Mouse (Mus musculus) spleen, adult 2 months (tissue): ENCODE data around the gene Il25. TPM values are rescaled to one million over a fixed set of nuclear protein-coding genes. Genes with fewer than 3 reads are reported as not detected.
"Not testable (repeated sequence)": the region's sequence is repeated elsewhere in the genome, so short reads cannot be mapped to it uniquely, and the experiment has no call there.

Experiments used
- DNase-seq, 2 experiments: peaks; one replicate each; pipeline versions ENCODE4 v3.0.0 to v3.0.0-alpha.2; 2012 to 2021; ENCODE audit warnings: low spot score in 2 of 2, low read depth in 1 of 2
- H3K27ac ChIP-seq: fragments of 200-500 bp; 2 replicates; pipeline ENCODE4 v1.5.1; 2012; ENCODE audit warnings: low read length, inconsistent platforms; ENCODE audit not compliant: insufficient read depth
- H3K27me3 ChIP-seq: fragments of 200-500 bp; 2 replicates; pipeline ENCODE4 v1.6.1; 2012; ENCODE audit warnings: mild to moderate bottlenecking, moderate library complexity, low read length, inconsistent platforms; ENCODE audit not compliant: control insufficient read depth, insufficient read depth
- H3K36me3 ChIP-seq: fragments of 200-500 bp; 2 replicates; pipeline ENCODE4 v1.6.1; 2012; ENCODE audit warnings: mild to moderate bottlenecking, low read length, inconsistent platforms; ENCODE audit not compliant: control insufficient read depth, insufficient read depth
- H3K4me1 ChIP-seq: fragments of 200-500 bp; 2 replicates; pipeline ENCODE4 v1.6.1; 2011; ENCODE audit warnings: inconsistent platforms; ENCODE audit not compliant: control insufficient read depth, insufficient read depth, insufficient read length
- H3K4me3 ChIP-seq: fragments of 200-500 bp; 2 replicates; pipeline ENCODE4 v1.5.1; 2011; ENCODE audit warnings: mild to moderate bottlenecking, inconsistent platforms; ENCODE audit not compliant: insufficient read depth, insufficient read length; ENCODE audit errors: extremely low read depth
- CTCF ChIP-seq: fragments of 200-500 bp; IDR thresholded peaks from 2 replicates; pipeline ENCODE4 v1.5.1; 2011; ENCODE audit warnings: mild to moderate bottlenecking, inconsistent platforms; ENCODE audit not compliant: insufficient read depth, insufficient read length, insufficient replicate concordance; ENCODE audit errors: extremely low read depth
- POLR2A ChIP-seq: fragments of 200-500 bp; IDR thresholded peaks from 2 replicates; pipeline ENCODE4 v1.6.1; 2011; ENCODE audit warnings: low read depth, low read length, inconsistent platforms
- WGBS: fragments of 180-500 bp; shearing (Covaris S2); methylation state at CpG from one replicate; pipeline ENCODE4 v1.1.7; 2018; 5-methylcytosine and 5-hydroxymethylcytosine counted together
- polyA plus RNA-seq: library from polyadenylated mRNA; depleted of rRNA; stranded (reverse); fragments of >200 nt; gene quantifications from 2 replicates; pipeline ENCODE4 v1.2.3, GENCODE M21; 2012; rRNA removed

Gene Il25
- polyA plus RNA-seq, 1 experiment: not detected

- 94% methylated on average over 3 of the region's 3 CpGs for WGBS
- Histone ChIP-seq H3K27me3 (no peaks in the 10 kb centered on the region), H3K27ac (no peak overlapping the region), H3K4me1 (no peaks in the 10 kb centered on the region), H3K36me3 (no peaks in the 10 kb centered on the region), H3K4me3 (no peak overlapping the region)
- no peak for TF ChIP-seq CTCF
- TF ChIP-seq POLR2A: no peak
- no peak for DNase-seq
Observed at GRCm38 (mm10) chr14:54967874-54968273, 35.4 kb downstream of the Il25 start.

DNA sequence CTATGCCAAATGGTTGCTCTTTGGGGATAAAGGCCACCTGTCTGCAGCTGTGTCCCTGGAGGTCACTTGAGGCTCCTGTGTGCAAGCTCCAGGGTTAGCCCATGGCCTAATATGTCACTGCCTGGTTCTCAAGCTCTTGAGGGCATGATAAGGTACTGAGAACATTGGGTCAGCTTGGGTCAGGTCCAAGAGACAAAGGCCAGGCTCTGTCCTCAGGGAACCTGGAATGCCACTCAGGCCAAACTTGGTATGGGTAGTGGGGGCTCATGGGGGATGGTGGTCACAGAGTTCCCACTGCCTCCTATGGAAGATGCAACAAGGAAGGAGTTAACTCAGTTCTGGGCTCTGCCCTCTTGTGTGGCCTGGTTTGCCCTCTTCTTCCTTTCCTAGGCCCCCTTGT, 35.8 kb downstream of the Il25 start:
- H3K27ac ChIP-seq: no peak overlapping the region

GRCm38 (mm10) chr14:54972786-54973185, 40.3 kb downstream of the Il25 start:
- WGBS: 93% methylated on average over 11 of the region's 11 CpGs
- H3K4me1 ChIP-seq, DNase-seq, H3K27ac ChIP-seq, H3K4me3 ChIP-seq, H3K36me3 ChIP-seq, H3K27me3 ChIP-seq: not testable (repeated sequence)

More for the DNA sequence above, 35.8 kb downstream of the Il25 start:
- Histone ChIP-seq H3K27me3 (no peaks in the 10 kb centered on the region), H3K4me3 (no peak overlapping the region), H3K4me1 (no peaks in the 10 kb centered on the region), H3K36me3 (no peaks in the 10 kb centered on the region)
- TF ChIP-seq CTCF (no peak), POLR2A (no peak)
- DNase-seq: no peak

GRCm38 (mm10) chr14:54974068-54974791, 41.7 kb downstream of the Il25 start:
- H3K27ac ChIP-seq: no peak overlapping the region
- no peak for TF ChIP-seq CTCF
- TF ChIP-seq POLR2A: no peak
- no peaks in the 10 kb centered on the region for H3K36me3 ChIP-seq
- H3K27me3 ChIP-seq: no peaks in the 10 kb centered on the region
- WGBS: 78% methylated on average over 6 of the region's 6 CpGs
- H3K4me1 ChIP-seq: no peaks in the 10 kb centered on the region
- no peak for DNase-seq
- H3K4me3 ChIP-seq: no peak overlapping the region

- Histone ChIP-seq H3K27me3 (no peaks in the 10 kb centered on the region), H3K36me3 (no peaks in the 10 kb centered on the region), H3K27ac (no peak within 1 kb of the TSS), H3K4me1 (no peaks in the 10 kb centered on the region), H3K4me3 (no peak within 1 kb of the TSS)
- TF ChIP-seq CTCF (no peak), POLR2A (no peak)
- no peak for DNase-seq
- 68% methylated on average over 1 of the region's 1 CpGs for WGBS
Observed at GRCm38 (mm10) chr14:54976633-54977032, 44.1 kb downstream of the Il25 start, which contains the start of gene Gm17428. Gm17428 (plus strand) TSS chr14:54976933.

GRCm38 (mm10) chr14:54978664-54979063, 46.2 kb downstream of the Il25 start:
- 96% methylated on average over 8 of the region's 8 CpGs for WGBS
- H3K4me3 ChIP-seq: no peak overlapping the region
- H3K27ac ChIP-seq: no peak overlapping the region
- H3K4me1 ChIP-seq: no peaks in the 10 kb centered on the region
- H3K27me3 ChIP-seq: no peaks in the 10 kb centered on the region
- no peaks in the 10 kb centered on the region for H3K36me3 ChIP-seq
- DNase-seq: no peak
- TF ChIP-seq POLR2A: no peak
- no peak for TF ChIP-seq CTCF

GRCm38 (mm10) chr14:54981934-54982333, 49.4 kb downstream of the Il25 start:
- no peaks in the 10 kb centered on the region; the same call in 1 of the 2 replicates for H3K27me3 ChIP-seq
- no peak overlapping the region for H3K27ac ChIP-seq
- no peak for DNase-seq
- WGBS: 94% methylated on average over 7 of the region's 7 CpGs
- H3K4me3 ChIP-seq: no peak overlapping the region
- TF ChIP-seq POLR2A (no peak), CTCF (no peak)
- no peaks in the 10 kb centered on the region for H3K36me3 ChIP-seq
- H3K4me1 ChIP-seq: no peaks in the 10 kb centered on the region

Other genes with a start within 250 kb of the Il25 start
- 32.9 and 66.9 TPM in 2 replicates for gene 1700123O20Rik, start 246.5 kb upstream of the Il25 start, polyA plus RNA-seq
- 126 and 130 TPM in 2 replicates for gene Acin1, start 245.8 kb upstream of the Il25 start, polyA plus RNA-seq
- 0.04 and 0.07 TPM in 2 replicates for gene Gm29776, start 233.9 kb upstream of the Il25 start, polyA plus RNA-seq
- 5.2 and 5.9 TPM in 2 replicates for gene Cebpe, start 220.5 kb upstream of the Il25 start, polyA plus RNA-seq
- gene Slc7a8, start 150.7 kb upstream of the Il25 start, polyA plus RNA-seq: 10.8 and 13.3 TPM in 2 replicates
- not detected in 2 replicates for gene Rnf212b, start 118.6 kb upstream of the Il25 start, polyA plus RNA-seq
- gene Homez, start 61.7 kb upstream of the Il25 start, polyA plus RNA-seq: 2.8 and 4.1 TPM in 2 replicates
- gene Ppp1r3e, start 55.1 kb upstream of the Il25 start, polyA plus RNA-seq: 6.3 and 10.7 TPM in 2 replicates
- 16.6 and 16.9 TPM in 2 replicates for gene Bcl2l2, start 49.3 kb upstream of the Il25 start, polyA plus RNA-seq
- 3.1 TPM in 1 of 2 replicates, not detected in the other for gene Gm20521, start 49.3 kb upstream of the Il25 start, polyA plus RNA-seq
- 73.3 and 76.7 TPM in 2 replicates for gene Pabpn1, start 40.2 kb upstream of the Il25 start, polyA plus RNA-seq
- gene Slc22a17, start 19.6 kb upstream of the Il25 start, polyA plus RNA-seq: 18.5 and 18.9 TPM in 2 replicates
- gene Efs, start 6.6 kb upstream of the Il25 start, polyA plus RNA-seq: 2.4 and 3.7 TPM in 2 replicates
- 0.14 TPM in 1 of 2 replicates, not detected in the other for gene Cmtm5, start 3.6 kb downstream of the Il25 start, polyA plus RNA-seq
- gene Myh6, start 34.2 kb downstream of the Il25 start, polyA plus RNA-seq: 0.02 and 0.61 TPM in 2 replicates
- gene Gm17428, start 44.2 kb downstream of the Il25 start, polyA plus RNA-seq: not detected in 2 replicates
- not detected in 2 replicates for gene Myh7, start 61.9 kb downstream of the Il25 start, polyA plus RNA-seq
- 10.4 and 11.0 TPM in 2 replicates for gene Ngdn, start 82.8 kb downstream of the Il25 start, polyA plus RNA-seq
- gene Zfhx2, start 159.6 kb downstream of the Il25 start, polyA plus RNA-seq: 4.2 and 4.5 TPM in 2 replicates
- 4.1 and 4.4 TPM in 2 replicates for gene Thtpa, start 162.1 kb downstream of the Il25 start, polyA plus RNA-seq
- gene Ap1g2, start 173.9 kb downstream of the Il25 start, polyA plus RNA-seq: 64.9 and 77.2 TPM in 2 replicates
- 0.33 and 0.50 TPM in 2 replicates for gene Jph4, start 184.2 kb downstream of the Il25 start, polyA plus RNA-seq